20 mouse cellular contexts compared by ENCODE assay signal in genomic region chr16:41478694-41479093, GRCm38 (mm10).
A peak's percentile ranks its signal among the peaks of the same experiment; 100 is the strongest.
DNase-seq lines count a peak whose midpoint lies in the region; ATAC-seq and TF ChIP-seq lines count a peak whose summit lies in the region.
"Had no signal": no experiment of that assay in that cellular context is flagged by ENCODE, and none has a peak within 500 bp of the region (broad histone marks: within the 10 kb centered on the region; RNA-seq: fewer than 3 reads in every experiment).

No protein-coding gene starts in this region.

- no peaks in the 10 kb centered on the region for H3K9me3 ChIP-seq in forebrain, embryonic 14.5 days (replicated peaks; ENCODE audit: control insufficient read depth, low read length)
- no peaks in the 10 kb centered on the region for H3K9me3 ChIP-seq in forebrain, embryonic 12.5 days
- no peaks in the 10 kb centered on the region for H3K9me3 ChIP-seq in hindbrain, embryonic 16.5 days (ENCODE audit: control insufficient read depth, low read length)
- no peaks in the 10 kb centered on the region for H3K9me3 ChIP-seq in hindbrain, embryonic 11.5 days (ENCODE audit: control insufficient read depth, low read length)
- no peaks in the 10 kb centered on the region for H3K9me3 ChIP-seq in midbrain, postnatal 0 days (ENCODE audit: low read length)
- H3K9me3 ChIP-seq in midbrain, embryonic 14.5 days (ENCODE audit: control insufficient read depth, low read length), result no peaks in the 10 kb centered on the region
- H3K9me3 ChIP-seq: embryonic facial prominence, embryonic 12.5 days; heart, embryonic 15.5 days had no signal

- ATAC-seq in forebrain, embryonic 14.5 days, result no peak
- ATAC-seq in forebrain, embryonic 12.5 days (ENCODE audit: low FRiP score), result no peak
- ATAC-seq in hindbrain, embryonic 16.5 days, result peak; percentile 63; the same call in 1 of the 2 replicates
- ATAC-seq in hindbrain, embryonic 11.5 days (ENCODE audit: low FRiP score), result no peak
- no peak for ATAC-seq in midbrain, postnatal 0 days (ENCODE audit: low FRiP score)
- no peak for ATAC-seq in midbrain, embryonic 14.5 days (ENCODE audit: low FRiP score, low TSS enrichment)
- ATAC-seq: activated CD4-positive, CD25-positive, alpha-beta regulatory T cell, adult 4 months; intestine, embryonic 16.5 days; Patski had no signal

- no peak overlapping the region for H3K4me3 ChIP-seq in forebrain, embryonic 14.5 days (ENCODE audit: low read depth, low read length)
- H3K4me3 ChIP-seq in forebrain, embryonic 12.5 days (replicated peaks), result no peak overlapping the region
- H3K4me3 ChIP-seq in hindbrain, embryonic 16.5 days (ENCODE audit: low read length), result no peak overlapping the region
- H3K4me3 ChIP-seq in hindbrain, embryonic 11.5 days (ENCODE audit: low read depth, low read length), result no peak overlapping the region
- H3K4me3 ChIP-seq in midbrain, postnatal 0 days (ENCODE audit: low read depth, low read length), result no peak overlapping the region
- H3K4me3 ChIP-seq in midbrain, embryonic 14.5 days (replicated peaks; ENCODE audit: low read depth, low read length), result no peak overlapping the region
- H3K4me3 ChIP-seq: embryonic facial prominence, embryonic 12.5 days; heart, adult 2 months; heart, embryonic 15.5 days had no signal

- no peaks in the 10 kb centered on the region for H3K36me3 ChIP-seq in forebrain, embryonic 14.5 days (ENCODE audit: control insufficient read depth, insufficient read depth, low read length)
- no peaks in the 10 kb centered on the region for H3K36me3 ChIP-seq in forebrain, embryonic 12.5 days (replicated peaks)
- no peaks in the 10 kb centered on the region for H3K36me3 ChIP-seq in hindbrain, embryonic 16.5 days (ENCODE audit: control insufficient read depth, insufficient read depth, low read length)
- H3K36me3 ChIP-seq in hindbrain, embryonic 11.5 days (ENCODE audit: control insufficient read depth, insufficient read depth, low read length), result no peaks in the 10 kb centered on the region
- H3K36me3 ChIP-seq in midbrain, postnatal 0 days (ENCODE audit: insufficient read depth, low read length), result no peaks in the 10 kb centered on the region
- no peaks in the 10 kb centered on the region for H3K36me3 ChIP-seq in midbrain, embryonic 14.5 days (ENCODE audit: control insufficient read depth, insufficient read depth, low read length)
- H3K36me3 ChIP-seq: embryonic facial prominence, embryonic 12.5 days; heart, embryonic 15.5 days had no signal

- no peaks in the 10 kb centered on the region for H3K27me3 ChIP-seq in forebrain, embryonic 14.5 days (replicated peaks; ENCODE audit: control insufficient read depth, insufficient read depth, low read length)
- no peaks in the 10 kb centered on the region for H3K27me3 ChIP-seq in forebrain, embryonic 12.5 days
- H3K27me3 ChIP-seq in hindbrain, embryonic 16.5 days (replicated peaks; ENCODE audit: control insufficient read depth, insufficient read depth, low read length), result no peaks in the 10 kb centered on the region
- no peaks in the 10 kb centered on the region for H3K27me3 ChIP-seq in hindbrain, embryonic 11.5 days (ENCODE audit: control insufficient read depth, insufficient read depth, low read length)
- no peaks in the 10 kb centered on the region for H3K27me3 ChIP-seq in midbrain, postnatal 0 days (ENCODE audit: insufficient read depth, low read length)
- no peaks in the 10 kb centered on the region for H3K27me3 ChIP-seq in midbrain, embryonic 14.5 days (ENCODE audit: control insufficient read depth, insufficient read depth, low read length)
- H3K27me3 ChIP-seq: embryonic facial prominence, embryonic 12.5 days; heart, embryonic 15.5 days had no signal

- H3K4me1 ChIP-seq in forebrain, embryonic 14.5 days (ENCODE audit: control insufficient read depth, insufficient read depth, low read length), result no peaks in the 10 kb centered on the region
- H3K4me1 ChIP-seq in forebrain, embryonic 12.5 days, result no peaks in the 10 kb centered on the region
- no peaks in the 10 kb centered on the region for H3K4me1 ChIP-seq in hindbrain, embryonic 16.5 days (ENCODE audit: control insufficient read depth, insufficient read depth, low read depth, low read length)
- H3K4me1 ChIP-seq in hindbrain, embryonic 11.5 days (replicated peaks; ENCODE audit: control insufficient read depth, insufficient read depth, low read length), result no peaks in the 10 kb centered on the region
- no peaks in the 10 kb centered on the region for H3K4me1 ChIP-seq in midbrain, postnatal 0 days (ENCODE audit: insufficient read depth, low read length)
- no peaks in the 10 kb centered on the region for H3K4me1 ChIP-seq in midbrain, embryonic 14.5 days (ENCODE audit: control insufficient read depth, insufficient read depth, low read length)
- H3K4me1 ChIP-seq: embryonic facial prominence, embryonic 12.5 days; heart, embryonic 15.5 days had no signal

- TF ChIP-seq CTCF in midbrain, postnatal 0 days (IDR thresholded peaks at IDR 0.05), result no peak

- H3K27ac ChIP-seq in forebrain, embryonic 14.5 days (ENCODE audit: low read depth, low read length), result no peak overlapping the region
- H3K27ac ChIP-seq in forebrain, embryonic 12.5 days, result no peak overlapping the region
- H3K27ac ChIP-seq in hindbrain, embryonic 16.5 days (ENCODE audit: low read depth, low read length), result no peak overlapping the region
- no peak overlapping the region for H3K27ac ChIP-seq in hindbrain, embryonic 11.5 days (ENCODE audit: low read depth, low read length)
- H3K27ac ChIP-seq in midbrain, postnatal 0 days (ENCODE audit: low read depth, low read length), result no peak overlapping the region
- no peak overlapping the region for H3K27ac ChIP-seq in midbrain, embryonic 14.5 days (replicated peaks; ENCODE audit: low read depth, low read length)
- H3K27ac ChIP-seq: embryonic facial prominence, embryonic 12.5 days; heart, adult 2 months; heart, embryonic 15.5 days; hindbrain, embryonic 14.5 days had no signal

- no peak overlapping the region for H3K4me2 ChIP-seq in forebrain, embryonic 14.5 days (ENCODE audit: low read length)
- H3K4me2 ChIP-seq in forebrain, embryonic 12.5 days, result no peak overlapping the region
- H3K4me2 ChIP-seq in hindbrain, embryonic 16.5 days (ENCODE audit: low read length), result no peak overlapping the region
- H3K4me2 ChIP-seq in hindbrain, embryonic 11.5 days (replicated peaks; ENCODE audit: low read depth, low read length), result no peak overlapping the region
- H3K4me2 ChIP-seq in midbrain, postnatal 0 days (ENCODE audit: low read depth, low read length, poor library complexity, severe bottlenecking), result no peak overlapping the region
- no peak overlapping the region for H3K4me2 ChIP-seq in midbrain, embryonic 14.5 days (ENCODE audit: low read length)
- H3K4me2 ChIP-seq: embryonic facial prominence, embryonic 12.5 days; heart, embryonic 11.5 days; heart, embryonic 15.5 days; hindbrain, embryonic 14.5 days had no signal

- DNase-seq in forebrain, embryonic 14.5 days (ENCODE audit: low spot score), result peak; percentile 7
- no peak for DNase-seq in hindbrain, embryonic 11.5 days (ENCODE audit: low spot score)
- DNase-seq in midbrain, postnatal 0 days (ENCODE audit: low spot score), result peak; percentile 10
- DNase-seq in midbrain, embryonic 14.5 days, result no peak
- DNase-seq in cerebellum, postnatal 25 days, result no peak
- DNase-seq: adrenal gland, postnatal 14 days; cerebellum, adult 2 months; cerebellum, postnatal 14 days; gastrocnemius, postnatal 14 days; heart, adult 2 months; heart, postnatal 14 days had no signal

- WGBS in forebrain, embryonic 14.5 days, result 71% methylated on average over 5 of the region's 5 CpGs
- WGBS in forebrain, embryonic 12.5 days, result 81% methylated on average over 5 of the region's 5 CpGs
- WGBS in hindbrain, embryonic 16.5 days, result 75% methylated on average over 5 of the region's 5 CpGs
- WGBS in hindbrain, embryonic 11.5 days, result 83% methylated on average over 5 of the region's 5 CpGs
- 79% methylated on average over 5 of the region's 5 CpGs for WGBS in midbrain, postnatal 0 days
- 91% methylated on average over 5 of the region's 5 CpGs for WGBS in midbrain, embryonic 14.5 days

- H3K9ac ChIP-seq in forebrain, embryonic 14.5 days (ENCODE audit: low read length), result no peak overlapping the region
- H3K9ac ChIP-seq in forebrain, embryonic 12.5 days, result no peak overlapping the region
- H3K9ac ChIP-seq in hindbrain, embryonic 16.5 days (ENCODE audit: low read depth, low read length), result no peak overlapping the region
- no peak overlapping the region for H3K9ac ChIP-seq in hindbrain, embryonic 11.5 days (ENCODE audit: low read depth, low read length)
- no peak overlapping the region for H3K9ac ChIP-seq in midbrain, postnatal 0 days (replicated peaks; ENCODE audit: low read length, poor library complexity, severe bottlenecking)
- H3K9ac ChIP-seq in midbrain, embryonic 14.5 days (replicated peaks; ENCODE audit: low read length), result no peak overlapping the region
- H3K9ac ChIP-seq: embryonic facial prominence, embryonic 12.5 days; heart, embryonic 15.5 days; hindbrain, embryonic 14.5 days had no signal

Comparison
In these comparisons a context has a peak if more than half of its experiments do, and no peak if none do; other contexts are left out.
1. DNase-seq: peak in forebrain, embryonic 14.5 days (single experiment) and midbrain, postnatal 0 days (single experiment); none in hindbrain, embryonic 11.5 days (single experiment), midbrain, embryonic 14.5 days (single experiment) and cerebellum, postnatal 25 days (0 of 2).